Comparison of ENCODE assay signal across 22 mouse cellular contexts in genomic region chr5:74147631-74148030, GRCm38 (mm10). TPM values are rescaled to one million over a fixed set of nuclear protein-coding genes. Genes with fewer than 3 reads are reported as not detected.
A peak's percentile ranks its signal among the peaks of the same experiment; 100 is the strongest.
DNase-seq lines count a peak whose midpoint lies in the region; TF ChIP-seq lines count a peak whose summit lies in the region.
"Had no signal": no experiment of that assay in that cellular context is flagged by ENCODE, and none has a peak within 500 bp of the region (broad histone marks: within the 10 kb centered on the region; RNA-seq: fewer than 3 reads in every experiment).

No protein-coding gene starts in this region.

- no peak overlapping the region for H3K4me3 ChIP-seq in heart, embryonic 10.5 days
- H3K4me3 ChIP-seq in cerebellum, adult 2 months (replicated peaks; ENCODE audit: insufficient read depth, low read depth, low read length) = no peak overlapping the region
- H3K4me3 ChIP-seq: layer of hippocampus, adult 2 months; limb, embryonic 13.5 days; midbrain, embryonic 12.5 days; neural tube, embryonic 15.5 days had no signal

- no peaks in the 10 kb centered on the region for H3K9me3 ChIP-seq in heart, embryonic 10.5 days
- H3K9me3 ChIP-seq: limb, embryonic 13.5 days; midbrain, embryonic 12.5 days; neural tube, embryonic 15.5 days had no signal

- peaks cover 58% of the 10 kb centered on the region for H3K4me1 ChIP-seq in heart, embryonic 10.5 days
- H3K4me1 ChIP-seq in cerebellum, adult 2 months (ENCODE audit: control insufficient read depth, insufficient read depth, low read length) = no peaks in the 10 kb centered on the region
- H3K4me1 ChIP-seq: limb, embryonic 13.5 days; midbrain, embryonic 12.5 days; neural tube, embryonic 15.5 days had no signal

- TF ChIP-seq POLR2A in cerebellum, adult 2 months (IDR thresholded peaks at IDR 0.05; ENCODE audit: borderline replicate concordance, insufficient read depth, low read length) = no peak

- H3K36me3 ChIP-seq in heart, embryonic 10.5 days = no peaks in the 10 kb centered on the region
- H3K36me3 ChIP-seq: limb, embryonic 13.5 days; midbrain, embryonic 12.5 days; neural tube, embryonic 15.5 days had no signal

- intact Hi-C loops in heart, postnatal 10 days (cut with DNase I) = loop anchor here (5.0 kb wide), 2 partner anchors 50 to 115 kb away; partner anchors contain the start of gene Rasl11b
- intact Hi-C loops in left cerebral cortex, postnatal 36 days (cut with DNase I) = no loop called here

- 46% methylated on average over 10 of the region's 10 CpGs for WGBS in heart, embryonic 10.5 days
- WGBS in cerebellum, adult 2 months = 90% methylated on average over 10 of the region's 10 CpGs

- DNase-seq in gastrocnemius, adult 18-20 months (ENCODE audit: low spot score) = peak; percentile 6
- no peak for DNase-seq in gastrocnemius, postnatal 4 days (ENCODE audit: low spot score in 2 of 2)
- DNase-seq in NIH3T3 (ENCODE audit: low read depth) = peak; percentile 61
- DNase-seq in heart, embryonic 10.5 days (ENCODE audit: low spot score) = peak; percentile 90
- DNase-seq in heart, postnatal 10 days = peak; percentile 65 to 77
- DNase-seq in left cerebral cortex, postnatal 36 days (ENCODE audit: low spot score in 2 of 2) = no peak
- no peak for DNase-seq in urinary bladder, adult 2 months (ENCODE audit: low spot score)
- DNase-seq in cerebellum, adult 2 months = no peak
- DNase-seq: adrenal gland, postnatal 25 days; B cell, adult 2 months; cerebellum, adult 18-20 months; forebrain, postnatal 0 days; gastrocnemius, postnatal 25 days; kidney, postnatal 10 days; thymus, postnatal 4 days had no signal

- no peaks in the 10 kb centered on the region for H3K27me3 ChIP-seq in heart, embryonic 10.5 days (ENCODE audit: insufficient read depth, poor library complexity, severe bottlenecking)
- H3K27me3 ChIP-seq in cerebellum, adult 2 months (ENCODE audit: control insufficient read depth, insufficient read depth, low read length) = no peaks in the 10 kb centered on the region
- H3K27me3 ChIP-seq: limb, embryonic 13.5 days; midbrain, embryonic 12.5 days; neural tube, embryonic 15.5 days had no signal

- no peak for TF ChIP-seq CTCF in cerebellum, adult 2 months (IDR thresholded peaks at IDR 0.05; ENCODE audit: borderline replicate concordance, insufficient read depth, low read depth, low read length)

- peak overlapping the region; percentile 85 for H3K27ac ChIP-seq in heart, embryonic 10.5 days
- H3K27ac ChIP-seq in cerebellum, adult 2 months (ENCODE audit: insufficient read depth, low read length) = no peak overlapping the region
- H3K27ac ChIP-seq: hindbrain, embryonic 14.5 days; layer of hippocampus, adult 2 months; limb, embryonic 13.5 days; liver, embryonic 14.5 days; macrophage; midbrain, embryonic 12.5 days; neural tube, embryonic 15.5 days had no signal

RNA-seq across cellular contexts. Expression of gene Rasl11b, which starts 47.5 kb away (rescaled TPM):
- total RNA-seq in gastrocnemius, adult 18-20 months (2021) = 1 to 10 TPM; 2.8 to 4.7 TPM
- 10 to 100 TPM; 11.7 to 15.1 TPM for total RNA-seq in gastrocnemius, postnatal 4 days (2021)
- polyA plus RNA-seq in heart, embryonic 10.5 days (2016; fragmentation: Nextera tagmentation; extraction: Ambion mirVana) = 58.3 and 65.9 TPM in 2 replicates
- 10 to 100 TPM; 46.0 to 59.9 TPM for total RNA-seq in heart, postnatal 10 days (2021)
- total RNA-seq in left cerebral cortex, postnatal 36 days (2021) = 100 to 1,000 TPM in 1 of 2 experiments, 10 to 100 TPM in 1; 80.7 to 123 TPM
- polyA plus RNA-seq in urinary bladder, adult 2 months (2012; rRNA removed) = 88.0 and 114 TPM in 2 replicates
- polyA plus RNA-seq in cerebellum, adult 2 months (2012; rRNA removed) = 40.7 and 44.3 TPM in 2 replicates
- polyA plus RNA-seq: macrophage had no signal

Comparison
In these comparisons a context has a peak if more than half of its experiments do, and no peak if none do; other contexts are left out.
1. DNase-seq: peak in gastrocnemius, adult 18-20 months (single experiment), NIH3T3 (single experiment), heart, embryonic 10.5 days (single experiment) and heart, postnatal 10 days (2 of 2); none in gastrocnemius, postnatal 4 days (0 of 2), left cerebral cortex, postnatal 36 days (0 of 2), urinary bladder, adult 2 months (single experiment) and cerebellum, adult 2 months (0 of 2).